Mouse (Mus musculus): ENCODE results near the gene Pde8a.

Pde8a gene

GRCm38 (mm10) chr7:81261548-81261947, 48.2 kb downstream of the Pde8a start:
- DNase-seq (ENCODE audit: low read depth, low spot score), result peak; percentile 62

GRCm38 (mm10) chr7:81272908-81273307, 59.5 kb downstream of the Pde8a start:
- DNase-seq (ENCODE audit: low read depth, low spot score), result no peak

GRCm38 (mm10) chr7:81278966-81279365, 65.6 kb downstream of the Pde8a start:
- DNase-seq (ENCODE audit: low read depth, low spot score), result no peak

DNA sequence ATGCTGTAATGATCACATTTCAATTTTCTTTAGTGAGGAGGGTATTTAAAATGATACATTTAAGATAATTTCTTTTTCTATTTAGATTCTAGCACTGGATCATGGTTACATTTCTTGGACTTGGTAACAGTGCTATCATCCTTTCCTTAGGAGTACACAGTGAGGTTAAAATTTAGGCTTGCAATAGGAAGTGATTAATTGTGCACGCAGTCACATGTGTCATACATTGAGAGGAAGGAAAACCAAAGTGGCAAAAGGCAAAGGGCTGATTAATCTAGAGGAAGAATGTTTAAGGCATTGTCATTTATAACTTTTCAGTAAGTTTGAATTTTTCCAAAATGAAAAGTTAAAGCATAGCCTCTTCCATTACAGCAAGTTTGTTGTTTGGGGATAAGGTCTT, 67.8 kb downstream of the Pde8a start:
- no peak for DNase-seq (ENCODE audit: low read depth, low spot score)

GRCm38 (mm10) chr7:81286456-81286855, 73.1 kb downstream of the Pde8a start:
- no peak for DNase-seq (ENCODE audit: low read depth, low spot score)

- DNase-seq (ENCODE audit: low read depth, low spot score), result no peak
Observed at GRCm38 (mm10) chr7:81286946-81287345, 73.5 kb downstream of the Pde8a start.

GRCm38 (mm10) chr7:81295169-81295568, 81.8 kb downstream of the Pde8a start:
- no peak for DNase-seq (ENCODE audit: low read depth, low spot score)

GRCm38 (mm10) chr7:81298206-81298605, 84.8 kb downstream of the Pde8a start:
- no peak for DNase-seq (ENCODE audit: low read depth, low spot score)

- DNase-seq (ENCODE audit: low read depth, low spot score), result peak; percentile 68
Observed at GRCm38 (mm10) chr7:81301323-81301722, 87.9 kb downstream of the Pde8a start.

DNA sequence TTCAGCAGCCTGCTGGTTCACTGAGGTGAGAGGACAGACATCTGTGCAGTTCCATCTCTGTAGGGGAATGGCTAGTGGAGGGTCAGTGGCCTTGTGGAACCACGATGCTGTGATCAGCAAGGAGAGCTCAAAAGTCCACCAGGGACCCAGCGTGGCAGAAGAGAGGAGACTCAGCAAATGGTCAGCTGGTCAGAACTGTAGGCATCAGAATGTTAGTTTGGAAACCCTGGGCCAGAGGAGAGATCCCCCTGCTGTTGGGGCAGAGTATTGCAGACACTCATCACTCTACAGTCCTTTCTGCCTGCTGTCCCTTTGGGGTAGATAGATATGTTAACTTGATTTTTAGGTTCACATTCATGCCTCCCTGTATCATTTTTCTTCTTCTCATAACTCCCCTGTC, 90.3 kb downstream of the Pde8a start:
- DNase-seq (ENCODE audit: low read depth, low spot score), result no peak

- DNase-seq (ENCODE audit: low read depth, low spot score), result no peak
Observed at GRCm38 (mm10) chr7:81304100-81304499, 90.7 kb downstream of the Pde8a start.

DNA sequence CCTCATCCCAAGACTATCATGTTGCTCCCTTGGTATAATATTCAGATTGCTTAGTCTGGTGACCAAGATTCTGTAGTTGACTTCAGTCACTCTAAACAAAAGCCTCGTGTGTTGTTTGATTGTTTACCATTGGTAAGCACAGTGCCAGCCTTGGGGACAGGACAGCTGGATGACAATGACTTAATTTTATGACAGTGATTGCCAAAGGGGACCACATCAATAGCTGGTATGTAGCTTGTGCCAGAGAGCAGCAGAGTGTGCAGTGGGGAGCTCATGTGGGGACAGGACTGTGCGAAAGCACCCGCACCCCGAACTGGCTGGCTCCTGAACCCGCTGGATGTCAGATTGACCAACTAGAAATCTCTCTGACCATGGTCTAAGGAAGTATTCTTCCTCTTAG, 91.3 kb downstream of the Pde8a start:
- DNase-seq (ENCODE audit: low read depth, low spot score), result peak; percentile 89

DNA sequence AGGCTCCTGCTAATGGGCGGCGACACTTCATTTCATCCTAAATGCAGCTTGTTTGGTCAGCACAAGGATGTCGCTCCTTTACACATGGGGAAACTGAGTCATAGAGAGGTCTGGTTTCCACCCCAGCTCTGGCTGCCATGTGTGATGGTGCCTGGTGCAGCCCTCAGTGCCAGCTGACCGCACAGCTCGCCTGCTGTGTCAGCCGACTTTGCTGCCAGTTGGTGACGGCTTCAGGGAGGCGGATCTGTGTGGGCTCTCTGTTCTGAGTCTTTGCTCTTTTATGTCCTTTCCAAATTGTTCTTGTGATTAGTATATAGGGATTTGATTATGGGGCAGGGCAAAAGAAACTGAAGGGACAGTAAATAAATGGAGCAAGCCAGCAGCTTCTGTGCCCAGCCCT, 94.3 kb downstream of the Pde8a start:
- peak; percentile 90 for DNase-seq (ENCODE audit: low read depth, low spot score)

- DNase-seq (ENCODE audit: low read depth, low spot score), result no peak
Observed at GRCm38 (mm10) chr7:81309247-81309646, 95.9 kb downstream of the Pde8a start.

DNA sequence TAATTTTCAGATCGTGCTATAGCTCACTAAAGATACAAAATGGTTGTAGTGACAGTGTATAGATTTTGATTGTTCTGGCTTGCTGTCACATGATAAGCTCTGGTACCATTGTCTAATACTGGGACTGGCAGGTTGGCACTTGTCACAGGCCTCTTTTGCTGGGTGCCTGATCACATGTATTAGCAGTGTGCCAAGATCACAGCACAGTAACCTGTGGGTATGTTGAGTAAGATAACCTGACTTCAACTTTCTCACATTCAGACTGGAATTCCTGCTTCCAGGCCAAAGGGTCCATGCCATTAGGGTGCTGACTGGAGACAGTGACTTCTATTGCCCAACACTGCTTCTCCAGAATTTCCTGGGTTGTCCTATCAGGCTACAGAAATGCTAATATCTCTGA, 97.7 kb downstream of the Pde8a start:
- no peak for DNase-seq (ENCODE audit: low read depth, low spot score)

DNA sequence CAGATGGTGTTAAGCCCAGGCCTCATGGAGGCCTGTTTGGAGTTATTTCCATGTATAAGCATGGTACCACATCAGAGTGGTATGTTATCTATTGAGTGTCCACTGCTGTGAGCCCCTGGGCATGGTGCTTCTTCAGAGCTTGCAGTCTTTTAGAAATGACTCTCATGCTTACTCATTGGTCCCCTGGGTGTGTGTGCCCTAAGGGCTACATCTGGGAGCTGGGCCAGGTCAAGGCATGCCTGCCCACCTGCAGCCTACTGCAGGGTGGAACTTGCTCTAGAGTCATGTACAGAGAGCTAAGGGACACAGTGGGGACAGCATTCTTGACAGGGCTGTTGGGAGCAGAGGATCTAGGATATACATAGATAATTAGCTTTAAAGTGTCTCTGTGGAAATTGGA, 98.2 kb downstream of the Pde8a start:
- no peak for DNase-seq (ENCODE audit: low read depth, low spot score)

GRCm38 (mm10) chr7:81315583-81315982, 102.2 kb downstream of the Pde8a start:
- no peak for DNase-seq (ENCODE audit: low read depth, low spot score)

GRCm38 (mm10) chr7:81319749-81320148, 106.4 kb downstream of the Pde8a start:
- peak; percentile 49 for DNase-seq (ENCODE audit: low read depth, low spot score)

- peak; percentile 58 for DNase-seq (ENCODE audit: low read depth, low spot score)
Observed at GRCm38 (mm10) chr7:81321776-81322175, 108.4 kb downstream of the Pde8a start.

DNA sequence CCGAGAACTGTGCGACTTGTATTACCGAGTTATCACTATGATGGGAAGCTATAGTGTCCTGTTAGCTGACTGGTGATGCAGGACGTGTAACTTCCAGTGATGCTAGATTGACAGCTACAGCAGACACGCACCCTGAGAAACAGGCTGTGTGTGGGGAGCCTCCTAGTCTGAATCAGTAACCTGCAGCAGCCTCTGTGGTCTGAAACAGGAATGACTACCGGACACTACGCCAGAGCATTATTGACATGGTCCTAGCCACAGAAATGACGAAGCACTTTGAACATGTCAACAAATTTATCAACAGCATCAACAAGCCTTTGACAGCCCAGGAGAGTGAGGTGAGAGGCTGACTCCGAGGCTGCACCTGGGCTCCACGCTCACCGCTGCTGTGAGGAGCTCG, 112.6 kb downstream of the Pde8a start:
- no peak for DNase-seq (ENCODE audit: low read depth, low spot score)

DNA sequence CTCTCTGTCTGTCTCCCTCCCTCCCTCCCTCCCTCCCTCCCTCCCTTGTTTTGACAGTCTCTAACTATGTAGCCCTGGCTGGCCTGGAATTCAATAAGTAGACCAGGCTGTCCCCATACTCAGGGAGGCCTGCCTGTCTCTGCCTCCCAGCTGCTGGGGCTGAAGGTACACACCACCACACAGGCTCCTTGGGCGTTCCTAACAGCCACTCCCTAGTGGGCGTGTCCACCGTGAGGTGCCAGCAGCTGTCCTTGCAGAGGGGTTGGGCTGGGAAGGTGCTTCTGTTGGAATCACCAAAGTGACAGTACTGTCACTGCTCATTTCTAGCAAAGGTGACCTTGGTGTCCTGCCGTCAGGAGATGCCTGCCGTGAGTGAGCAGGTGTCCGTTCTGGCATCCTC, 113.5 kb downstream of the Pde8a start:
- DNase-seq (ENCODE audit: low read depth, low spot score), result no peak

DNA sequence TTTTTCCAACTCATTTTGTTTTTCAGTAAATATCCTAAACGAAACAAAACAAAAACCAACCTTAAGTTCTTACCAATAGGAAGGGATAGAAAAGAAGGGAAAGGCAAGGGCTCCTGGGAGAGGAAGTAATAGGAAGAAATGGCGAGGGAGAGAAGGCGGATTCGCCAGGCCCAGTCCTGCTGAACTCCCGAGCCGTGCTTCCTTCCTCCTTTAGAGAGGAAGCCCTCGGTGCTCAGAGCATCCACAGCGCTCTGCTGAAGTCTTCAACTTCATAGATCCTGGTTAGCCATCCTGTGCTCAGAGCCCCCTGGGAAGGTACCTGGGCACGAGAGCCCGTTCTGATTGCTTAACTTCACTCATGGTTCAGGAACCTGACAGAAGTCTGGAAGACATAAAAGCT, 114.3 kb downstream of the Pde8a start:
- no peak for DNase-seq (ENCODE audit: low read depth, low spot score)

DNA sequence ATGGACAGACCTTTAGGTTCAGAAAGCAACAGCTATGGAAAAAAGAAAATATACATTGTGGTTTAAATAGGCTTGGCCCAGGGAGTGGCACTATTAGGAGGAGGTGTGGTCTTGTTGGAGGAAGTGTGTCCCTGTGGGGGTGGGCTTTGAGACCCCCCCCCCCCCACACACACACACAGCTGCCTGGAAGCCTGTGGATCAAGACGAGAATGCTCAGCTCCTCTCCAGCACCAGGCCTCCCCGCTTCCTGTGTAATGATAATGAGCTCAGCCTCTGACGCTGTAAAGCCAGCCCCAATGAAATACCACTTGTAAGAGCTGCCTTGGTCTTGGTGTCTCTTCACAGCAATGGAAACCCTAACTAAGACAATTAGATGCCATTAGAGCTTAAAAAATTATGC, 117.4 kb downstream of the Pde8a start:
- no peak for DNase-seq (ENCODE audit: low read depth, low spot score)

DNA sequence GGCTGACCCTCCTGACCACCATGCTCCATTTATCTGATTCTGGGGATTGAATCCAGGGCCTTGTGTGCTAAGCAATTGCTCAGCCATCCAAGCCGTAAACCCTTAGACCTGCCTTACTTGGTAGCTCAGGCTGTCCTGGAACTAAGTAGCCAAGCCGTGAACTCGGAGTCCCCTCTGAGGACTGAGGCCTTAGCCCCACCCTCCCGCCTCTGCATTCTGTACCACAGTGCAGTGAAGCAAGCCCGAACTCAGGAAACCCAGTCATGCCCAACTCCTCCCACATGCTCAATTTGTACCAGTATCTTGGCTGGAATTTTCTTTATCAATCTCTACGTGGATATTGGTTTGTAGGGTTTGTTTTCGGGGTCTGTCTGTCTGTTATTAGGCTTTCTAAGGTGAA, 118.5 kb downstream of the Pde8a start:
- DNase-seq (ENCODE audit: low read depth, low spot score), result no peak
